Mouse (Mus musculus): ENCODE data around the gene Cep97. TPM values are rescaled to one million over a fixed set of nuclear protein-coding genes. Genes with fewer than 3 reads are reported as not detected.
A peak's percentile ranks its signal among the peaks of the same experiment; 100 is the strongest.

The Cep97 gene
- total RNA-seq, 1 experiment = 12.5 TPM

- H3K27ac ChIP-seq (ENCODE audit: insufficient read depth, low read depth, low read length, poor library complexity, severe bottlenecking) = no peak overlapping the region
- DNase-seq (ENCODE audit: low read depth, low spot score) = no peak
- no peak for TF ChIP-seq ZC3H11A (IDR thresholded peaks at IDR 0.05; ENCODE audit: borderline replicate concordance, low read depth, low read length)
- TF ChIP-seq MAFK (IDR thresholded peaks at IDR 0.05; ENCODE audit: insufficient read depth, low read depth, low read length) = no peak
- no peak for TF ChIP-seq ZNF384 (IDR thresholded peaks at IDR 0.05; ENCODE audit: low read depth, low read length)
- no peak for TF ChIP-seq HCFC1 (IDR thresholded peaks at IDR 0.05; ENCODE audit: borderline replicate concordance, insufficient read depth, low read length)
- TF ChIP-seq CHD2 (IDR thresholded peaks at IDR 0.05; ENCODE audit: low read depth, low read length) = no peak
- in situ Hi-C loops (cut with MboI; ENCODE audit: low sequenced_read_pairs in 2 of 2, unreplicated experiment in 2 of 2) = no loop called here
- no peak overlapping the region for H3K9ac ChIP-seq (ENCODE audit: insufficient read depth, low read depth, low read length, poor library complexity, severe bottlenecking)
- H3K9me3 ChIP-seq (ENCODE audit: control insufficient read depth, insufficient read depth, low read depth, low read length) = no peaks in the 10 kb centered on the region
- peaks cover 7% of the 10 kb centered on the region; the same call in 1 of the 2 replicates for H3K36me3 ChIP-seq (ENCODE audit: control insufficient read depth, insufficient read depth, low read length, poor library complexity, severe bottlenecking)
- H3K4me1 ChIP-seq (ENCODE audit: control insufficient read depth in 2 of 2, insufficient read depth in 2 of 2, low read length in 2 of 2, poor library complexity in 1 of 2) = peaks cover 2 to 7% of the 10 kb centered on the region in 2 experiments; a peak in 2 of 4 replicates
- H3K4me3 ChIP-seq (ENCODE audit: insufficient read depth in 1 of 2, low read depth in 1 of 2, low read length in 2 of 2, poor library complexity in 1 of 2, severe bottlenecking in 1 of 2) = no peak overlapping the region
Observed at GRCm38 (mm10) chr16:55890346-55891136, 44.1 kb downstream of the Cep97 start.

- H3K9ac ChIP-seq (ENCODE audit: insufficient read depth, low read depth, low read length, poor library complexity, severe bottlenecking) = no peak overlapping the region
- in situ Hi-C loops (cut with MboI; ENCODE audit: low sequenced_read_pairs in 2 of 2, unreplicated experiment in 2 of 2) = no loop called here
- no peak for TF ChIP-seq HCFC1 (IDR thresholded peaks at IDR 0.05; ENCODE audit: borderline replicate concordance, insufficient read depth, low read length)
- no peak for TF ChIP-seq CHD2 (IDR thresholded peaks at IDR 0.05; ENCODE audit: low read depth, low read length)
- no peak for TF ChIP-seq ZC3H11A (IDR thresholded peaks at IDR 0.05; ENCODE audit: borderline replicate concordance, low read depth, low read length)
Observed at GRCm38 (mm10) chr16:55889451-55889850, 45.2 kb downstream of the Cep97 start.

GRCm38 (mm10) chr16:55888584-55888960 is 46.1 kb downstream of the Cep97 start:
- no peak for DNase-seq (ENCODE audit: low read depth, low spot score)
- Histone ChIP-seq H3K36me3 (ENCODE audit: control insufficient read depth, insufficient read depth, low read length, poor library complexity, severe bottlenecking) (peaks cover 7% of the 10 kb centered on the region; the same call in 1 of the 2 replicates), H3K9me3 (ENCODE audit: control insufficient read depth, insufficient read depth, low read depth, low read length) (no peaks in the 10 kb centered on the region), H3K4me1 (ENCODE audit: control insufficient read depth in 2 of 2, insufficient read depth in 2 of 2, low read length in 2 of 2, poor library complexity in 1 of 2) (peaks cover 0 to 6% of the 10 kb centered on the region in 2 experiments; a peak in 1 of 4 replicates), H3K9ac (ENCODE audit: insufficient read depth, low read depth, low read length, poor library complexity, severe bottlenecking) (no peak overlapping the region), H3K4me3 (ENCODE audit: insufficient read depth in 1 of 2, low read depth in 1 of 2, low read length in 2 of 2, poor library complexity in 1 of 2, severe bottlenecking in 1 of 2) (no peak overlapping the region), H3K27ac (ENCODE audit: insufficient read depth, low read depth, low read length, poor library complexity, severe bottlenecking) (peak overlapping the region; percentile 26; the same call in 1 of the 2 replicates)
- in situ Hi-C loops (cut with MboI; ENCODE audit: low sequenced_read_pairs in 2 of 2, unreplicated experiment in 2 of 2) = no loop called here
- TF ChIP-seq ZNF384 (IDR thresholded peaks at IDR 0.05; ENCODE audit: low read depth, low read length) (no peak), MAFK (IDR thresholded peaks at IDR 0.05; ENCODE audit: insufficient read depth, low read depth, low read length) (no peak), HCFC1 (IDR thresholded peaks at IDR 0.05; ENCODE audit: borderline replicate concordance, insufficient read depth, low read length) (no peak), ZC3H11A (IDR thresholded peaks at IDR 0.05; ENCODE audit: borderline replicate concordance, low read depth, low read length) (no peak), CHD2 (IDR thresholded peaks at IDR 0.05; ENCODE audit: low read depth, low read length) (no peak; the same call in 1 of the 2 replicates)

More at GRCm38 (mm10) chr16:55889451-55889850, 45.2 kb downstream of the Cep97 start:
- Histone ChIP-seq H3K36me3 (ENCODE audit: control insufficient read depth, insufficient read depth, low read length, poor library complexity, severe bottlenecking) (peaks cover 7% of the 10 kb centered on the region; the same call in 1 of the 2 replicates), H3K4me3 (ENCODE audit: insufficient read depth in 1 of 2, low read depth in 1 of 2, low read length in 2 of 2, poor library complexity in 1 of 2, severe bottlenecking in 1 of 2) (no peak overlapping the region), H3K4me1 (ENCODE audit: control insufficient read depth in 2 of 2, insufficient read depth in 2 of 2, low read length in 2 of 2, poor library complexity in 1 of 2) (peaks cover 2 to 7% of the 10 kb centered on the region in 2 experiments; a peak in 2 of 4 replicates), H3K27ac (ENCODE audit: insufficient read depth, low read depth, low read length, poor library complexity, severe bottlenecking) (no peak overlapping the region), H3K9me3 (ENCODE audit: control insufficient read depth, insufficient read depth, low read depth, low read length) (no peaks in the 10 kb centered on the region)
- DNase-seq (ENCODE audit: low read depth, low spot score) = no peak

- in situ Hi-C loops (cut with MboI; ENCODE audit: low sequenced_read_pairs in 2 of 2, unreplicated experiment in 2 of 2) = no loop called here
- Histone ChIP-seq H3K4me3 (ENCODE audit: insufficient read depth in 1 of 2, low read depth in 1 of 2, low read length in 2 of 2, poor library complexity in 1 of 2, severe bottlenecking in 1 of 2) (no peak overlapping the region), H3K36me3 (ENCODE audit: control insufficient read depth, insufficient read depth, low read length, poor library complexity, severe bottlenecking) (peaks cover 7% of the 10 kb centered on the region; the same call in 1 of the 2 replicates), H3K27ac (ENCODE audit: insufficient read depth, low read depth, low read length, poor library complexity, severe bottlenecking) (peak overlapping the region; percentile 79), H3K9ac (ENCODE audit: insufficient read depth, low read depth, low read length, poor library complexity, severe bottlenecking) (peak overlapping the region; percentile 5; the same call in 1 of the 2 replicates), H3K9me3 (ENCODE audit: control insufficient read depth, insufficient read depth, low read depth, low read length) (no peaks in the 10 kb centered on the region), H3K4me1 (ENCODE audit: control insufficient read depth in 2 of 2, insufficient read depth in 2 of 2, low read length in 2 of 2, poor library complexity in 1 of 2) (peaks cover 0 to 6% of the 10 kb centered on the region in 2 experiments; a peak in 1 of 4 replicates)
- no peak for DNase-seq (ENCODE audit: low read depth, low spot score)
- TF ChIP-seq MAFK (IDR thresholded peaks at IDR 0.05; ENCODE audit: insufficient read depth, low read depth, low read length) = no peak
- TF ChIP-seq ZNF384 (IDR thresholded peaks at IDR 0.05; ENCODE audit: low read depth, low read length) = no peak
- TF ChIP-seq CHD2 (IDR thresholded peaks at IDR 0.05; ENCODE audit: low read depth, low read length) = no peak
- TF ChIP-seq ZC3H11A (IDR thresholded peaks at IDR 0.05; ENCODE audit: borderline replicate concordance, low read depth, low read length) = no peak
- TF ChIP-seq HCFC1 (IDR thresholded peaks at IDR 0.05; ENCODE audit: borderline replicate concordance, insufficient read depth, low read length) = no peak
Observed at GRCm38 (mm10) chr16:55887814-55888583, 46.7 kb downstream of the Cep97 start.

Data from ES-E14 (cell line).